Mouse (Mus musculus) cortical plate, adult 2 months (tissue): ENCODE measurements around the gene Disp2.

ENCODE experiments used
- CTCF ChIP-seq: fragments of 200-500 bp; IDR thresholded peaks from 2 replicates; pipeline ENCODE4 v1.5.1; 2011; ENCODE audit warnings: mild to moderate bottlenecking, control low read depth, low read length; ENCODE audit not compliant: insufficient read depth; ENCODE audit errors: extremely low read depth
- POLR2A ChIP-seq: fragments of 200-500 bp; IDR thresholded peaks from 2 replicates; pipeline ENCODE4 v1.6.1; 2011; ENCODE audit warnings: mild to moderate bottlenecking, low read length, control low read depth; ENCODE audit not compliant: insufficient read depth; ENCODE audit errors: extremely low read depth

DNA sequence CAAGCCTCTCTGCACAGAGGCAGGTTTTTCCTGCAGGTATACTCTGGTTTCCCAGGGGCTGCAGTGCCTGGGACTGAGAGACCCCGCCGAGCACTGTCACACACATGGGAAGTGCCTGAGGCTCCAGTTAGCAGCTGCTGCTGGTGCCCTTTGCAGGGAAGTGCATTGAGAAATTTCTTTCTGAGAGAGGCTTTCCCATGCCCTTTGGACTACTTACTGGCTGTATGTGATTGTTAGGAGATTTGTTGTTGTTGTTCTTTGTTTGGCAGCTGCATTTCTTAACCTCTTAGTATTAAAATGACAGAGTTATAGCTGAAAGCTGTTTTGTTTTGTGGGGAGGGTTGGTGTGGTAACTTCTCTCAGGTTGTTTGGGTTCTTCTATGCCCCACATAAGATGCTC lies 31.3 kb downstream of the Disp2 start:
- no peak for TF ChIP-seq CTCF
- no peak for TF ChIP-seq POLR2A
